In the genomic region with DNA sequence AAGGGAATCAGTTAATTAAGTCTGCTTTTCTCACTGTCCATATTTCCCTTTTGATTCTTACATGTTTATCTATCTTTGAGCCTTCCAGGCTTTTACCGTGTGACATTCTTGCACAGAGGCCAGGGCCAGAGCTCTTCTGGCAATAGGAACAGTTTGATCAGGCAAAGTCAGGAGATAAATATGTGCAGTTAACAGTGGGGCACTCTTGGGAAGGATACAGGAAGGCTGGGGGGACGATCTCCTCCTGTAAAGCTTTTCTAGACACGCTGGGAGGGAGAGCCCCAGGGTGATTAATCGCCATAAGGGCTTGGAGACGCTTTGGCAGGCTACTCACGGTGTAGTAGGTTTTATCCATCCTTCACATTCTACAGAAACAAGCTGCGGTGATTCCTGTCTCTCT, we compare ENCODE assay signal across 12 mouse cellular contexts. TPM values are rescaled to one million over a fixed set of nuclear protein-coding genes. Genes with fewer than 3 reads are reported as not detected.
DNase-seq lines count a peak whose midpoint lies in the region; TF ChIP-seq lines count a peak whose summit lies in the region.
"Had no signal": no experiment of that assay in that cellular context is flagged by ENCODE, and none has a peak within 500 bp of the region (broad histone marks: within the 10 kb centered on the region; RNA-seq: fewer than 3 reads in every experiment).

No protein-coding gene starts in this region.

- WGBS in liver, adult 2 months = 37% methylated on average over 7 of the region's 7 CpGs
- WGBS in small intestine, adult 2 months = 32% methylated on average over 7 of the region's 7 CpGs

- H3K27ac ChIP-seq in liver, adult 2 months (replicated peaks; ENCODE audit: insufficient read depth, low read depth, low read length) = peak overlapping the region; percentile 76
- peak overlapping the region; percentile 39 for H3K27ac ChIP-seq in embryonic fibroblast, embryonic 13.5 days (ENCODE audit: insufficient read depth, low read length)
- peak overlapping the region; percentile 56 for H3K27ac ChIP-seq in small intestine, adult 2 months (ENCODE audit: insufficient read depth, low read depth, low read length)
- H3K27ac ChIP-seq: forebrain, embryonic 15.5 days; hindbrain, embryonic 13.5 days; neural tube, embryonic 12.5 days had no signal

- H3K4me1 ChIP-seq in liver, adult 2 months (ENCODE audit: control insufficient read depth, insufficient read depth, low read length) = peaks cover 1% of the 10 kb centered on the region; the same call in 1 of the 2 replicates
- H3K4me1 ChIP-seq in embryonic fibroblast, embryonic 13.5 days (ENCODE audit: control insufficient read depth, insufficient read depth, low read length) = peaks cover 10% of the 10 kb centered on the region
- peaks cover 4% of the 10 kb centered on the region; the same call in 1 of the 2 replicates for H3K4me1 ChIP-seq in small intestine, adult 2 months (ENCODE audit: control insufficient read depth, insufficient read depth, insufficient read length, low read length)
- H3K4me1 ChIP-seq: forebrain, embryonic 15.5 days; neural tube, embryonic 12.5 days had no signal

- H3K79me2 ChIP-seq in liver, adult 2 months (ENCODE audit: control insufficient read depth, insufficient read depth, low read length) = no peaks in the 10 kb centered on the region

- TF ChIP-seq POLR2A in liver, adult 2 months (IDR thresholded peaks at IDR 0.05; ENCODE audit: extremely low read depth, insufficient read depth, low read length) = no peak
- no peak for TF ChIP-seq POLR2A in embryonic fibroblast, embryonic 13.5 days (IDR thresholded peaks at IDR 0.05; ENCODE audit: low read depth, low read length)
- no peak for TF ChIP-seq POLR2A in small intestine, adult 2 months (IDR thresholded peaks at IDR 0.05; ENCODE audit: low read depth, low read length)

- no peak for TF ChIP-seq CTCF in liver, adult 2 months (IDR thresholded peaks at IDR 0.05; ENCODE audit: low read depth, low read length)
- TF ChIP-seq CTCF in embryonic fibroblast, embryonic 13.5 days (IDR thresholded peaks at IDR 0.05; ENCODE audit: borderline replicate concordance, insufficient read depth, low read length) = no peak
- TF ChIP-seq CTCF in small intestine, adult 2 months (IDR thresholded peaks at IDR 0.05; ENCODE audit: extremely low read depth, insufficient read length, insufficient replicate concordance, low read depth, low read length) = no peak

- H3K4me3 ChIP-seq in liver, adult 2 months (ENCODE audit: insufficient read depth, low read depth, low read length) = no peak overlapping the region
- no peak overlapping the region for H3K4me3 ChIP-seq in embryonic fibroblast, embryonic 13.5 days (ENCODE audit: insufficient read depth, low read length)
- no peak overlapping the region for H3K4me3 ChIP-seq in small intestine, adult 2 months (ENCODE audit: low read depth, low read length)
- H3K4me3 ChIP-seq: forebrain, embryonic 15.5 days; hindbrain, embryonic 13.5 days; neural tube, embryonic 12.5 days had no signal

- peak; percentile 10 for DNase-seq in embryo, embryonic 9.5 days (ENCODE audit: extremely low spot score)
- no peak for DNase-seq in embryo, embryonic 10 days (ENCODE audit: low spot score)
- no peak for DNase-seq in liver, adult 2 months (ENCODE audit: extremely low read depth, low read depth, low spot score)
- no peak for DNase-seq in liver
- no peak for DNase-seq in retina, embryonic 14.5 days (ENCODE audit: low spot score)
- no peak for DNase-seq in c-Kit-positive CD71-positive TER-119-positive erythroid progenitor cells, embryonic 14.5 days (ENCODE audit: low spot score)
- DNase-seq: lung, postnatal 10 days had no signal

- H3K36me3 ChIP-seq in liver, adult 2 months (ENCODE audit: control insufficient read depth, insufficient read depth, low read length) = no peaks in the 10 kb centered on the region
- H3K36me3 ChIP-seq in small intestine, adult 2 months (ENCODE audit: control insufficient read depth, insufficient read depth, low read length) = no peaks in the 10 kb centered on the region
- H3K36me3 ChIP-seq: forebrain, embryonic 15.5 days; hindbrain, embryonic 13.5 days; neural tube, embryonic 12.5 days had no signal

- 0 out of 2 replicates have a peak overlapping the region, but pooled peaks have one; percentile 32 for H3K9ac ChIP-seq in liver, adult 2 months (ENCODE audit: low read depth, low read length)
- H3K9ac ChIP-seq: forebrain, embryonic 15.5 days; hindbrain, embryonic 13.5 days; neural tube, embryonic 12.5 days had no signal

- no peaks in the 10 kb centered on the region for H3K27me3 ChIP-seq in liver, adult 2 months (ENCODE audit: control insufficient read depth, insufficient read depth, low read length)
- H3K27me3 ChIP-seq in small intestine, adult 2 months (ENCODE audit: control insufficient read depth, insufficient read depth, low read length) = no peaks in the 10 kb centered on the region
- H3K27me3 ChIP-seq: forebrain, embryonic 15.5 days; hindbrain, embryonic 13.5 days; neural tube, embryonic 12.5 days had no signal

RNA-seq across cellular contexts. Expression of a gene that starts 22.4 kb away (rescaled TPM):
- total RNA-seq in liver, adult 2 months (2014; rRNA removed) = 5.9 and 6.0 TPM in 2 replicates
- polyA plus RNA-seq in liver, adult 2 months (2012; rRNA removed) = 1.1 and 1.7 TPM in 2 replicates
- polyA plus RNA-seq in embryonic fibroblast, embryonic 13.5 days (2011; ENCODE audit: insufficient read length, low read depth, missing spikeins) = 2.4 and 7.7 TPM in 2 replicates
- 0.69 and 1.3 TPM in 2 replicates for polyA plus RNA-seq in small intestine, adult 2 months (2012; rRNA removed)
